Mouse (Mus musculus) testis, adult 2 months (tissue): ENCODE measurements around the gene Sit1.
"Not testable (repeated sequence)": the region's sequence is repeated elsewhere in the genome, so short reads cannot be mapped to it uniquely, and the experiment has no call there.

Experiments
- CTCF ChIP-seq: fragments of 200-500 bp; IDR thresholded peaks from 2 replicates; pipeline ENCODE4 v1.5.1; 2012; ENCODE audit warnings: low read depth, mild to moderate bottlenecking, inconsistent platforms, low read length, moderate library complexity; ENCODE audit not compliant: control insufficient read depth, insufficient read depth, insufficient replicate concordance
- POLR2A ChIP-seq: fragments of 200-500 bp; IDR thresholded peaks from 2 replicates; pipeline ENCODE4 v1.6.1; 2012; ENCODE audit warnings: low read depth, mild to moderate bottlenecking, inconsistent platforms, low read length, moderate library complexity; ENCODE audit not compliant: control insufficient read depth

GRCm38 (mm10) chr4:43485666-43486065, 2.1 kb upstream of the Sit1 start:
- not testable (repeated sequence) for TF ChIP-seq POLR2A, CTCF
